Mouse (Mus musculus): Measurements from ENCODE around the gene Ryr2.

GRCm38 (mm10) chr13:11545841-11546240 lies 560.9 kb downstream of the Ryr2 start:
- no peak for TF ChIP-seq CTCF (IDR thresholded peaks at IDR 0.05; ENCODE audit: low read depth, low read length)
- TF ChIP-seq POLR2A (IDR thresholded peaks at IDR 0.05; ENCODE audit: borderline replicate concordance, low read depth, low read length) = no peak

Data from bone marrow macrophage, adult 2 months (primary cell).